In the genomic region with DNA sequence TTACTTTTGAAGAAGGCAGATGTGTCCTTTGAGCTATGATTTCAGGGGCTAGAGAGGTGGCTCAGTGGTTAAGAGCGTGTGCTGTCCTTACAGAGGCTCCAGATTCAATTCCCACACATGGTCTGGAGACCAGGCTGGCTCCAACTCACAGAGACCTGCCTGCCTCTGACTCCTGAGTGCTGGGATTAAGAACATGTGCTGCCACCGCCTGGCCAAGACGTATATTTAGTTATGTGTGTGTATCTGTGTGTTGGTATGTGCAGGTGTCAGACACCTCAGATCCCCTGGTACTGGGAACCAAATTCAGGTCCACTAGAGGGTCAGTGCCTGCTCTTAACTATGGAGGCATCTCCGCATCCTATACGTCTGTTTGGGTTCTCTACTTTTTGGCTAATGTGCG, we compare ENCODE assay signal across 27 mouse cellular contexts.
"Had no signal": no experiment of that assay in that cellular context is flagged by ENCODE, and none has a peak within 500 bp of the region (broad histone marks: within the 10 kb centered on the region; RNA-seq: fewer than 3 reads in every experiment).

No protein-coding gene starts in this region.

- H3K9me3 ChIP-seq: heart, embryonic 10.5 days; hindbrain, embryonic 10.5 days; hindbrain, embryonic 12.5 days; intestine, embryonic 15.5 days; limb, embryonic 10.5 days; limb, embryonic 12.5 days had no signal

- H3K9ac ChIP-seq: heart, embryonic 12.5 days; hindbrain, embryonic 12.5 days; hindbrain, embryonic 14.5 days; intestine, embryonic 15.5 days; limb, embryonic 12.5 days; liver, embryonic 14.5 days had no signal

- H3K4me2 ChIP-seq: heart, embryonic 12.5 days; hindbrain, embryonic 12.5 days; hindbrain, embryonic 14.5 days; intestine, embryonic 15.5 days; limb, embryonic 12.5 days; liver, embryonic 11.5 days had no signal

- DNase-seq: gastrocnemius, adult 2 months; gastrocnemius, postnatal 10 days; gastrocnemius, postnatal 25 days; heart, adult 18-20 months; heart, postnatal 10 days; heart, postnatal 4 days; kidney, adult 18-20 months; kidney, adult 8-10 months; kidney, postnatal 10 days; kidney, postnatal 25 days; kidney, postnatal 4 days; liver had no signal

- ATAC-seq: hindbrain, embryonic 16.5 days; inflammation-experienced regulatory T-cells, adult 6 months; intestine, embryonic 15.5 days; intestine, postnatal 0 days had no signal

- H3K27ac ChIP-seq: gastrocnemius, adult 2 months; heart, embryonic 10.5 days; hindbrain, embryonic 10.5 days; hindbrain, embryonic 12.5 days; hindbrain, embryonic 14.5 days; intestine, embryonic 15.5 days; left cerebral cortex, adult 2 months; limb, embryonic 10.5 days; limb, embryonic 12.5 days; liver, embryonic 14.5 days had no signal

- H3K4me3 ChIP-seq: gastrocnemius, adult 2 months; heart, embryonic 10.5 days; heart, embryonic 12.5 days; hindbrain, embryonic 10.5 days; hindbrain, embryonic 12.5 days; intestine, embryonic 15.5 days; layer of hippocampus, adult 2 months; left cerebral cortex, adult 2 months; limb, embryonic 10.5 days; limb, embryonic 12.5 days had no signal

- H3K36me3 ChIP-seq: heart, embryonic 10.5 days; heart, embryonic 12.5 days; hindbrain, embryonic 10.5 days; hindbrain, embryonic 12.5 days; intestine, embryonic 15.5 days; limb, embryonic 10.5 days; limb, embryonic 12.5 days had no signal
